Mouse (Mus musculus): ENCODE results near the gene Cep164. TPM values are rescaled to one million over a fixed set of nuclear protein-coding genes. Genes with fewer than 3 reads are reported as not detected.

Cep164 gene
- total and polyA plus RNA-seq, 3 experiments, result 7.9 to 14.2 TPM; not detected in 1

DNA sequence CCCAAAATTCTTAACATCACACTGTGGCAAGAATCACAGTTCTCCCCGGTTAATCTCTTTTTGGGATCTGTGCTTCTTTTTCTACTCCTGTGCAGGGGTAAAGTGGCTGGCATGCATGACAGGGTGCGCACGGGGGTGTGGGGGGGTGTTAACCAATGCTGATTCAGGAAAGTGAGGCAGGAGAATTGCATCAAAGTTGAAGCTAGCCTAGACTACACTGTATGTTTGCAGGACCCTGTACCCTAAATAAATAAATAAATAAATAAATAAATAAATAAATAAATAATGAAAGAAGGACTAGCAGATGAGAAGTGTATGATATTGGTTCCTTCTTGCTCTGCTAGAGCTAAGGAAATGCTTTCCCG, 9.6 kb upstream of the Cep164 start:
- no peak for TF ChIP-seq CHD1 (IDR thresholded peaks at IDR 0.05; ENCODE audit: low read depth, low read length)
- TF ChIP-seq GABPA (IDR thresholded peaks at IDR 0.05; ENCODE audit: low read depth, low read length), result no peak
- TF ChIP-seq MYB (IDR thresholded peaks at IDR 0.05; ENCODE audit: low read depth, low read length), result no peak
- TF ChIP-seq ZNF384 (IDR thresholded peaks at IDR 0.05; ENCODE audit: low read depth, low read length), result no peak
- no peak for TF ChIP-seq KAT2A (conservative IDR thresholded peaks at IDR 0.05; ENCODE audit: low read depth, low read length)
- TF ChIP-seq ETS1 (IDR thresholded peaks at IDR 0.05; ENCODE audit: low read depth, low read length), result no peak
- TF ChIP-seq EP300 (IDR thresholded peaks at IDR 0.05; ENCODE audit: low read depth in 1 of 2, low read length in 2 of 2), result no peak
- TF ChIP-seq ZMIZ1 (IDR thresholded peaks at IDR 0.05; ENCODE audit: low read depth, low read length), result no peak
- no peak for TF ChIP-seq ZKSCAN1 (IDR thresholded peaks at IDR 0.05; ENCODE audit: low read depth, low read length)
- no peak for TF ChIP-seq MAZ (IDR thresholded peaks at IDR 0.05; ENCODE audit: low read depth, low read length)
- no peak for TF ChIP-seq MXI1 (IDR thresholded peaks at IDR 0.05; ENCODE audit: low read depth, low read length)
- no peak for TF ChIP-seq MEF2A (IDR thresholded peaks at IDR 0.05; ENCODE audit: extremely low read depth, insufficient replicate concordance, low read depth, low read length, poor library complexity, severe bottlenecking)
- no peak for TF ChIP-seq CHD2 (IDR thresholded peaks at IDR 0.05; ENCODE audit: low read length)
- TF ChIP-seq USF1 (IDR thresholded peaks at IDR 0.05; ENCODE audit: low read depth, low read length), result no peak
- Histone ChIP-seq H3K9ac (ENCODE audit: control insufficient read depth, low read depth, low read length, poor library complexity, severe bottlenecking) (no peak overlapping the region), H3K4me1 (ENCODE audit: control insufficient read depth in 1 of 2, insufficient read depth in 2 of 2, low read length in 2 of 2) (no peaks in the 10 kb centered on the region), H3K36me3 (ENCODE audit: control insufficient read depth in 1 of 2, insufficient read depth in 2 of 2, low read length in 2 of 2) (no peaks in the 10 kb centered on the region), H3K4me3 (ENCODE audit: control insufficient read depth in 1 of 2, insufficient read depth in 1 of 2, low read depth in 2 of 2, low read length in 2 of 2) (no peak overlapping the region), H3K79me2 (ENCODE audit: control insufficient read depth, insufficient read depth, low read length, poor library complexity) (no peaks in the 10 kb centered on the region), H3K9me3 (replicated peaks; ENCODE audit: insufficient read depth, low read length) (no peaks in the 10 kb centered on the region), H3K27me3 (ENCODE audit: control insufficient read depth in 1 of 2, insufficient read depth in 2 of 2, low read length in 2 of 2) (peaks cover 0 to 1% of the 10 kb centered on the region in 2 experiments; a peak in 2 of 4 replicates), H3K27ac (ENCODE audit: control insufficient read depth, low read depth, low read length) (no peak overlapping the region)
- DNase-seq (ENCODE audit: low read depth, low spot score), result no peak

GRCm38 (mm10) chr9:45833461-45833860, 5.0 kb upstream of the Cep164 start:
- no peak for TF ChIP-seq HCFC1 (IDR thresholded peaks at IDR 0.05; ENCODE audit: low read depth, low read length)
- no peak for TF ChIP-seq MXI1 (IDR thresholded peaks at IDR 0.05; ENCODE audit: low read depth, low read length)
- no peak for TF ChIP-seq TAL1 (IDR thresholded peaks at IDR 0.05; ENCODE audit: low read length)
- TF ChIP-seq CHD1 (IDR thresholded peaks at IDR 0.05; ENCODE audit: low read depth, low read length), result no peak
- no peak for TF ChIP-seq ZMIZ1 (IDR thresholded peaks at IDR 0.05; ENCODE audit: low read depth, low read length)
- TF ChIP-seq CTCF (IDR thresholded peaks at IDR 0.05 in 2 of 3, conservative IDR thresholded peaks at IDR 0.05 in 1 of 3; ENCODE audit: control insufficient read depth in 1 of 3, insufficient read depth in 1 of 3, low read depth in 2 of 3, low read length in 3 of 3, poor library complexity in 1 of 3, severe bottlenecking in 1 of 3), result no peak
- no peak for TF ChIP-seq USF2 (IDR thresholded peaks at IDR 0.05; ENCODE audit: borderline replicate concordance in 1 of 2, insufficient read depth in 1 of 2, low read depth in 1 of 2, low read length in 2 of 2)
- TF ChIP-seq GATA1 (IDR thresholded peaks at IDR 0.05; ENCODE audit: low read depth, low read length), result no peak
- no peak for TF ChIP-seq TCF12 (IDR thresholded peaks at IDR 0.05; ENCODE audit: low read depth, low read length)
- no peak for DNase-seq (ENCODE audit: low read depth, low spot score)
- no peaks in the 10 kb centered on the region for H3K36me3 ChIP-seq (ENCODE audit: control insufficient read depth in 1 of 2, insufficient read depth in 2 of 2, low read length in 2 of 2)
- no peak overlapping the region for H3K27ac ChIP-seq (ENCODE audit: control insufficient read depth, low read depth, low read length)
- H3K27me3 ChIP-seq (ENCODE audit: control insufficient read depth in 1 of 2, insufficient read depth in 2 of 2, low read length in 2 of 2), result no peaks in the 10 kb centered on the region
- no peaks in the 10 kb centered on the region for H3K79me2 ChIP-seq (ENCODE audit: control insufficient read depth, insufficient read depth, low read length, poor library complexity)
- H3K4me3 ChIP-seq (ENCODE audit: control insufficient read depth in 1 of 2, insufficient read depth in 1 of 2, low read depth in 2 of 2, low read length in 2 of 2), result no peak overlapping the region
- no peaks in the 10 kb centered on the region for H3K9me3 ChIP-seq (replicated peaks; ENCODE audit: insufficient read depth, low read length)
- H3K9ac ChIP-seq (ENCODE audit: control insufficient read depth, low read depth, low read length, poor library complexity, severe bottlenecking), result no peak overlapping the region
- no peaks in the 10 kb centered on the region for H3K4me1 ChIP-seq (ENCODE audit: control insufficient read depth in 1 of 2, insufficient read depth in 2 of 2, low read length in 2 of 2)

Data from MEL (cell line).